ENCODE assay signal across 8 mouse cellular contexts in genomic region chr8:109961693-109962367, GRCm38 (mm10). TPM values are rescaled to one million over a fixed set of nuclear protein-coding genes. Genes with fewer than 3 reads are reported as not detected.
DNase-seq lines count a peak whose midpoint lies in the region; ATAC-seq and TF ChIP-seq lines count a peak whose summit lies in the region.

Gene Marveld3 (minus strand): TSS chr8:109962203.

- TF ChIP-seq CTCF in stomach, postnatal 0 days (IDR thresholded peaks at IDR 0.05; ENCODE audit: low read depth) = peak; percentile 93

- peak within 1 kb of the TSS; percentile 54 for H3K9ac ChIP-seq in heart, embryonic 16.5 days (ENCODE audit: low read length)
- peak within 1 kb of the TSS; percentile 60 for H3K9ac ChIP-seq in stomach, postnatal 0 days (ENCODE audit: low read length)

- no peaks in the 10 kb centered on the region for H3K36me3 ChIP-seq in heart, embryonic 10.5 days
- H3K36me3 ChIP-seq in heart, embryonic 16.5 days (ENCODE audit: control insufficient read depth, insufficient read depth) = no peaks in the 10 kb centered on the region
- no peaks in the 10 kb centered on the region for H3K36me3 ChIP-seq in midbrain, embryonic 10.5 days
- no peaks in the 10 kb centered on the region for H3K36me3 ChIP-seq in stomach, postnatal 0 days (ENCODE audit: control insufficient read depth, insufficient read depth, low read length)

- peaks cover 30% of the 10 kb centered on the region for H3K4me1 ChIP-seq in heart, embryonic 10.5 days
- H3K4me1 ChIP-seq in heart, embryonic 16.5 days (ENCODE audit: control insufficient read depth, insufficient read depth, low read length) = peaks cover 15% of the 10 kb centered on the region
- H3K4me1 ChIP-seq in midbrain, embryonic 10.5 days = peaks cover 33% of the 10 kb centered on the region
- H3K4me1 ChIP-seq in stomach, postnatal 0 days (replicated peaks; ENCODE audit: control insufficient read depth, insufficient read depth) = no peaks in the 10 kb centered on the region; the same call in 1 of the 2 replicates

- intact Hi-C loops in heart, postnatal 25 days (cut with DNase I) = no loop called here

- no peak for TF ChIP-seq EP300 in stomach, postnatal 0 days (optimal IDR thresholded peaks at IDR 0.05)

- peak; percentile 10; the same call in 1 of the 2 replicates for ATAC-seq in heart, embryonic 16.5 days (replicated peaks; ENCODE audit: extremely low read depth, insufficient read depth, low FRiP score)
- peak; percentile 73 for ATAC-seq in stomach, postnatal 0 days (ENCODE audit: low FRiP score, low TSS enrichment)

- no peak for DNase-seq in heart, embryonic 10.5 days (ENCODE audit: low spot score)
- no peak for DNase-seq in heart, postnatal 25 days (ENCODE audit: low spot score)
- DNase-seq in cerebellum, postnatal 14 days = peak; percentile 50 to 71
- DNase-seq in kidney, postnatal 4 days = peak; percentile 74 to 84
- DNase-seq in midbrain, embryonic 10.5 days (ENCODE audit: low spot score) = peak; percentile 69
- peak; percentile 86 for DNase-seq in stomach, postnatal 0 days (ENCODE audit: low spot score)
- no peak for DNase-seq in left cerebral cortex, adult 9 months (ENCODE audit: low spot score in 2 of 2)

- peak within 1 kb of the TSS; percentile 60 for H3K4me3 ChIP-seq in heart, embryonic 10.5 days
- peak within 1 kb of the TSS; percentile 62 for H3K4me3 ChIP-seq in heart, embryonic 16.5 days (ENCODE audit: low read length)
- peak within 1 kb of the TSS; percentile 60 for H3K4me3 ChIP-seq in midbrain, embryonic 10.5 days
- peak within 1 kb of the TSS; percentile 48 for H3K4me3 ChIP-seq in stomach, postnatal 0 days (ENCODE audit: low read depth, low read length)

- 0 out of 2 replicates have a peak within 1 kb of the TSS, but pooled peaks have one; percentile 31 for H3K27ac ChIP-seq in heart, embryonic 10.5 days
- H3K27ac ChIP-seq in heart, embryonic 16.5 days (ENCODE audit: low read length) = no peak within 1 kb of the TSS
- H3K27ac ChIP-seq in midbrain, embryonic 10.5 days (replicated peaks) = peak within 1 kb of the TSS; percentile 47; the same call in 1 of the 2 replicates
- H3K27ac ChIP-seq in stomach, postnatal 0 days (replicated peaks) = no peak within 1 kb of the TSS

- H3K4me2 ChIP-seq in heart, embryonic 16.5 days (ENCODE audit: low read depth, low read length) = peak within 1 kb of the TSS; percentile 97
- H3K4me2 ChIP-seq in stomach, postnatal 0 days (replicated peaks; ENCODE audit: low read depth) = peak within 1 kb of the TSS; percentile 72

- WGBS in heart, embryonic 10.5 days = 5% methylated on average over 64 of the region's 64 CpGs
- WGBS in heart, embryonic 16.5 days = 3% methylated on average over 64 of the region's 64 CpGs
- WGBS in midbrain, embryonic 10.5 days = 2% methylated on average over 64 of the region's 64 CpGs
- WGBS in stomach, postnatal 0 days = 2% methylated on average over 61 of the region's 64 CpGs

- H3K9me3 ChIP-seq in heart, embryonic 10.5 days = no peaks in the 10 kb centered on the region
- no peaks in the 10 kb centered on the region for H3K9me3 ChIP-seq in heart, embryonic 16.5 days (replicated peaks; ENCODE audit: control insufficient read depth, low read length)
- H3K9me3 ChIP-seq in midbrain, embryonic 10.5 days (replicated peaks) = no peaks in the 10 kb centered on the region
- no peaks in the 10 kb centered on the region for H3K9me3 ChIP-seq in stomach, postnatal 0 days (ENCODE audit: control insufficient read depth, low read length)

- peaks cover 56% of the 10 kb centered on the region for H3K27me3 ChIP-seq in heart, embryonic 10.5 days (ENCODE audit: insufficient read depth, poor library complexity, severe bottlenecking)
- peaks cover 31% of the 10 kb centered on the region for H3K27me3 ChIP-seq in heart, embryonic 16.5 days (ENCODE audit: control insufficient read depth, insufficient read depth, low read length)
- H3K27me3 ChIP-seq in midbrain, embryonic 10.5 days (ENCODE audit: low read depth, poor library complexity, severe bottlenecking) = peaks cover 56% of the 10 kb centered on the region
- H3K27me3 ChIP-seq in stomach, postnatal 0 days (ENCODE audit: control insufficient read depth, insufficient read depth, low read length) = no peaks in the 10 kb centered on the region

RNA-seq across cellular contexts. Expression of gene Marveld3, which starts in this region (rescaled TPM):
- 0.10 and 0.68 TPM in 2 replicates for polyA plus RNA-seq in heart, embryonic 10.5 days (2016; fragmentation: Nextera tagmentation; extraction: Ambion mirVana)
- under 1 TPM in 1 of 2 experiments, not detected in 1; 0.20 TPM for total RNA-seq in heart, postnatal 25 days (2021)
- 0.51 and 1.3 TPM in 2 replicates for polyA plus RNA-seq in heart, embryonic 16.5 days (2015; fragmentation: Nextera tagmentation; extraction: Ambion mirVana)
- 0.31 and 0.56 TPM in 2 replicates for polyA plus RNA-seq in midbrain, embryonic 10.5 days (2016; fragmentation: Nextera tagmentation; extraction: Ambion mirVana)
- 3.2 and 4.1 TPM in 2 replicates for polyA plus RNA-seq in stomach, postnatal 0 days (2015; fragmentation: Nextera tagmentation; extraction: Ambion mirVana)

Comparison
In these comparisons a context has a peak if more than half of its experiments do, and no peak if none do; other contexts are left out.
1. Peak in DNase-seq, H3K4me3 ChIP-seq and H3K27ac ChIP-seq in midbrain, embryonic 10.5 days; RNA of the gene not detected or under 1 TPM.
2. DNase-seq: peak in cerebellum, postnatal 14 days (2 of 2), kidney, postnatal 4 days (2 of 2) and stomach, postnatal 0 days (single experiment); none in heart, embryonic 10.5 days (single experiment), heart, postnatal 25 days (single experiment) and left cerebral cortex, adult 9 months (0 of 2).
3. Peak in every context shown above with its lines, with median percentiles within 50 percentile points of each other: H3K4me3 ChIP-seq.